Mouse (Mus musculus) hindbrain, embryonic 14.5 days (tissue): ENCODE results near the gene Zfp174. TPM values are rescaled to one million over a fixed set of nuclear protein-coding genes. Genes with fewer than 3 reads are reported as not detected.
"Not testable (repeated sequence)": the region's sequence is repeated elsewhere in the genome, so short reads cannot be mapped to it uniquely, and the experiment has no call there.

Experiments used
- ATAC-seq: fragments of 200-750 bp; cut with Nextera tagmentation; 2 replicates; pipeline ENCODE4 v1.8.0; 2017; ENCODE audit warnings: moderate number of reproducible peaks, mild to moderate bottlenecking, moderate TSS enrichment, moderate library complexity; ENCODE audit not compliant: low FRiP score
- DNase-seq: peaks from one replicate; pipeline ENCODE4 v3.0.0-alpha.2; 2015; ENCODE audit warnings: low spot score
- H3K27ac ChIP-seq: fragments of 300-500 bp; sonication (generic); 2 replicates; pipeline ENCODE4 v1.5.1; 2014; ENCODE audit warnings: mild to moderate bottlenecking, moderate library complexity
- H3K27me3 ChIP-seq: fragments of 300-500 bp; sonication (generic); 2 replicates; pipeline ENCODE4 v1.6.1; 2014; ENCODE audit warnings: mild to moderate bottlenecking, low read length, mixed read lengths; ENCODE audit not compliant: control insufficient read depth, insufficient read depth
- H3K36me3 ChIP-seq: fragments of 300-500 bp; sonication (generic); replicated peaks from 2 replicates; pipeline ENCODE4 v1.6.1; 2014; ENCODE audit not compliant: control insufficient read depth, insufficient read depth
- H3K4me1 ChIP-seq: fragments of 300-500 bp; sonication (generic); replicated peaks from 2 replicates; pipeline ENCODE4 v1.6.1; 2014; ENCODE audit warnings: antibody characterized with exemption, low read length, mixed read lengths; ENCODE audit not compliant: control insufficient read depth, insufficient read depth
- H3K4me2 ChIP-seq: fragments of 300-500 bp; sonication (generic); replicated peaks from 2 replicates; pipeline ENCODE4 v1.6.1; 2014; ENCODE audit warnings: mild to moderate bottlenecking, moderate library complexity
- H3K4me3 ChIP-seq: fragments of 300-500 bp; sonication (generic); replicated peaks from 2 replicates; pipeline ENCODE4 v1.5.1; 2014; ENCODE audit warnings: mild to moderate bottlenecking, low read length
- H3K9ac ChIP-seq: fragments of 300-500 bp; sonication (generic); 2 replicates; pipeline ENCODE4 v1.6.1; 2014
- H3K9me3 ChIP-seq: fragments of 300-500 bp; sonication (generic); 2 replicates; pipeline ENCODE4 v1.6.1; 2016; ENCODE audit warnings: low read length; ENCODE audit not compliant: control insufficient read depth
- WGBS: fragments of 180-500 bp; shearing (Covaris S2); extraction: QIAGEN DNeasy Blood & Tissue Kit; methylation state at CpG from one replicate; pipeline ENCODE4 v1.1.7; 2014; 5-methylcytosine and 5-hydroxymethylcytosine counted together
- polyA plus RNA-seq: library from polyadenylated mRNA; unstranded; fragments of >200 nt; fragmentation: Nextera tagmentation; extraction: Ambion mirVana; gene quantifications from 2 replicates; pipeline ENCODE4 v1.2.1, GENCODE M21; 2014

Gene Zfp174
- 2.9 TPM in 2 replicates for polyA plus RNA-seq

- 4% methylated on average over 38 of the region's 38 CpGs for WGBS
- H3K4me3 ChIP-seq = peak within 1 kb of the TSS; percentile 57
- DNase-seq (peak; percentile 98), ATAC-seq (peak; percentile 99)
- H3K9me3 ChIP-seq = no peaks in the 10 kb centered on the region
- no peaks in the 10 kb centered on the region for H3K36me3 ChIP-seq
- no peaks in the 10 kb centered on the region for H3K27me3 ChIP-seq
- peaks cover 20% of the 10 kb centered on the region for H3K4me1 ChIP-seq
- H3K9ac ChIP-seq = peak within 1 kb of the TSS; percentile 60
- peak within 1 kb of the TSS; percentile 55 for H3K4me2 ChIP-seq
- H3K27ac ChIP-seq = no peak within 1 kb of the TSS
Measured at GRCm38 (mm10) chr16:3846711-3847518, at the start of gene Zfp174. Gene Zfp174, plus strand, starts transcription at chr16:3847268.

DNA sequence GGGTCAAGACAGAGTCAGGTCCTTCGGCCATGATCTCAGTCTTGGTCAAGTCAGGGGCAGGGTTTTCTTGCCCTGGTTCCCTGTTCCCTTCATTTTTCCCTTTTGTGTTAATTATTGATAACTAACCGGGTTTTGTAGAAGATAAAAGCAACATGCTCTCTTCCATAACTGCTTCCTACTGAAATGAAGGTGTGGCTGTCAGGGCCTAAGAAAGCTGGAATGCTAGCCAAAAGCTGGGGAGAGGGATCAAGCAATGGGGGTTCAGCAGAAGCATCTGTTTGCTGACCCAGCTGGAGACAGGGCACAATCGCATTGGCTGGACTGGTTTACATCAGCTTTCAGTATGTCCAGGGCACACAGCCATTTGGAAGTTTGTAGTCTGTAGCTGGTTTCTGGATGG, 38.9 kb upstream of the Zfp174 start:
- Histone ChIP-seq H3K9me3 (no peaks in the 10 kb centered on the region), H3K36me3 (no peaks in the 10 kb centered on the region), H3K27ac (no peak overlapping the region), H3K4me1 (no peaks in the 10 kb centered on the region), H3K27me3 (no peaks in the 10 kb centered on the region), H3K9ac (no peak overlapping the region), H3K4me3 (no peak overlapping the region), H3K4me2 (no peak overlapping the region)
- no peak for ATAC-seq
- 90% methylated on average over 3 of the region's 3 CpGs for WGBS
- DNase-seq = no peak

DNA sequence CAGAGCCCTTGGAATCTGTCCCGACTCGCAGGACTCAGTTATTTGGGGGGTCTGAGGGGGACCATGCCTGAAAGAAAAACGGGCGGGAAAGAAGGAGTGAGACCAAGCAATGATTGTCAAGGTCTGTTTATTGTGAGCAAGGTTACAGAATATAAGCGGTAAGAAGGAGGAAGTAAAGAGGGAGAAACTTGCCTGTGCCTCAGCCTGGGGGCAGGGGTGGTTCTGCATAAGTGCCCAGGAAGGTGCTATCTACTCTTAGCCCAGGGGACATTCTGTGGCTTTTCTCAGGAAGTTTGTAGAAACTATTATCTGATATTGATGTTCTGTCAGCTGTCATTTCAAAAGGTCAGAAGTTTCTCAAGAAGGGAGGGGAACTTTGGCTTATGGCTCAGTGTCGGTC, 32.4 kb upstream of the Zfp174 start:
- not testable (repeated sequence) for H3K4me2 ChIP-seq, H3K27me3 ChIP-seq, H3K4me3 ChIP-seq, H3K9ac ChIP-seq, H3K36me3 ChIP-seq, DNase-seq, H3K9me3 ChIP-seq, H3K27ac ChIP-seq, H3K4me1 ChIP-seq, ATAC-seq
- 85% methylated on average over 6 of the region's 6 CpGs for WGBS

DNA sequence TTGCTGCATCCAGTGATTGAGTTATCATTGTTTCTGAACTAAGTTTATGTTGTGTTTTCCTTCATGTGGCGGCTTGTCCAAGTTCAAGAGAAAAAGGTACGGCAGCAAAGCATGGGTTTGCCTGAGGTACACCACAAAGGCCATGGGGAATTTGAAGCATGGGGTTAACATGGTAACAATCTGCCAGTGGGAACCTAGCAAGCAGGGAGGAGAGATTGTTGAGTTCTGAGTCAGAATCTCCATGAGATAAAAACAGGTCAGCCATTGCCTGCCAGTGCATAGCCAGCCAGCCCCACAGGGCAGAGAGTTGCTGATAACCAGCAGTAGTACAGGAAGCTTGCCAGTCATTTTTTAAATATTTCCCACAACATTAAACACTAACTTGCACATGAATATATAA, 26.9 kb upstream of the Zfp174 start:
- no peaks in the 10 kb centered on the region for H3K4me1 ChIP-seq
- H3K4me3 ChIP-seq = no peak overlapping the region
- no peak for DNase-seq
- H3K9me3 ChIP-seq = no peaks in the 10 kb centered on the region
- WGBS = 96% methylated on average over 2 of the region's 2 CpGs
- no peak overlapping the region for H3K4me2 ChIP-seq
- no peak overlapping the region for H3K27ac ChIP-seq
- no peaks in the 10 kb centered on the region for H3K27me3 ChIP-seq
- ATAC-seq = no peak
- H3K9ac ChIP-seq = no peak overlapping the region
- H3K36me3 ChIP-seq = no peaks in the 10 kb centered on the region

DNA sequence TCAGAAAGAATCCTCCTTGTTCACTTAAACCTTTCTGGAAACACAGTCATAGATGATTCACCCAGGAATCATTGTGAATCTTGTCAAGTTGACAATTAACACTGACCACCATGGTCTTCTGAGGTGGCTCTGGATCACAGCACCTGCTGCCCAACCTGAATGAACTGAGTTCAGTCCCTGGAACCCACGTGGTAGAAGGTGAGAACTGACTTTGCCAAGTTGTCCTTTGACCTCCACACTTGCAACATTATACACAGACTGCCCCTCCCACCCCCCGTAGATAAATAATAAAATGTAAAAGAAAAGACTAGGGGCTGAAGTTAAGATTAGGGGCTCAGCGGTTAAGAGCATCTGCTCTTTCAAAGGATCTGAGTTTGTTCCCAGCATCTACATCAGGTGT, 19.0 kb upstream of the Zfp174 start:
- no peaks in the 10 kb centered on the region for H3K36me3 ChIP-seq
- no peak overlapping the region for H3K4me3 ChIP-seq
- no peaks in the 10 kb centered on the region for H3K4me1 ChIP-seq
- no peaks in the 10 kb centered on the region for H3K27me3 ChIP-seq
- 60% methylated on average over 3 of the region's 3 CpGs for WGBS
- H3K27ac ChIP-seq = no peak overlapping the region
- H3K4me2 ChIP-seq = no peak overlapping the region
- ATAC-seq (no peak), DNase-seq (no peak)
- no peak overlapping the region for H3K9ac ChIP-seq
- no peaks in the 10 kb centered on the region for H3K9me3 ChIP-seq

- DNase-seq = no peak
- H3K9me3 ChIP-seq = no peaks in the 10 kb centered on the region
- no peak for ATAC-seq
- no peak overlapping the region for H3K9ac ChIP-seq
- H3K4me3 ChIP-seq = no peak overlapping the region
- H3K27ac ChIP-seq = no peak overlapping the region
- H3K27me3 ChIP-seq = no peaks in the 10 kb centered on the region
- 81% methylated on average over 2 of the region's 2 CpGs for WGBS
- H3K4me2 ChIP-seq = no peak overlapping the region
- no peaks in the 10 kb centered on the region for H3K36me3 ChIP-seq
- H3K4me1 ChIP-seq = no peaks in the 10 kb centered on the region
Measured at GRCm38 (mm10) chr16:3829727-3830126, 17.3 kb upstream of the Zfp174 start.

DNA sequence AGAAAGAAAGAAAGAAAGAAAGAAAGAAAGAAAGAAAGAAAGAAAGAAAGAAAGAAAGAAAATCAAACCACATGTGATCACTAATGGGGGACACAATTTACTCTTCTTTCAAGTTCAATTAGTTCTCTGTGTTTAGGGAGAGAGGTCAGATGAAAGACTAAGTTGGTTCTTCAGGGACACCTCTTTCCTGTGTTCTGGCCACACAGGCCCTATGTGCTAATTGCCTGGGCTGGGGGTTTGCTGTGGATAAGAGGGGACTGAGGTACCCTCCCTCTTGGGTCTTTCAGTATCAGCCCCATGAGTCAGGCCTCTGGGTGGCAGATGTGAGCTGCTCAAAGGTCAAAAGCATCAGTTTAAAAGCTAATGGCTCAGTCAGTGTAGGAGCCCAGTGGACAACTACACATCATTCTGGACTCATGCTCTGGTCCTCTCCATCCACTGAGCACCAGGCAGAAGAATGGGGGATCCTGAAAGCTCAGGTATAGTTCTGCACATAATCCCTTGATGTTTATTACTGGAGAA, 16.4 kb upstream of the Zfp174 start, which contains the start of gene Olfr15:
Gene Olfr15 (plus strand): TSS at position 291 of the 522 bp plus-strand sequence.
- Histone ChIP-seq H3K27ac (no peak within 1 kb of the TSS), H3K9ac (no peak within 1 kb of the TSS), H3K9me3 (no peaks in the 10 kb centered on the region), H3K27me3 (no peaks in the 10 kb centered on the region), H3K4me1 (no peaks in the 10 kb centered on the region), H3K4me3 (no peak within 1 kb of the TSS), H3K4me2 (no peak within 1 kb of the TSS), H3K36me3 (no peaks in the 10 kb centered on the region)
- ATAC-seq (no peak), DNase-seq (no peak)

DNA sequence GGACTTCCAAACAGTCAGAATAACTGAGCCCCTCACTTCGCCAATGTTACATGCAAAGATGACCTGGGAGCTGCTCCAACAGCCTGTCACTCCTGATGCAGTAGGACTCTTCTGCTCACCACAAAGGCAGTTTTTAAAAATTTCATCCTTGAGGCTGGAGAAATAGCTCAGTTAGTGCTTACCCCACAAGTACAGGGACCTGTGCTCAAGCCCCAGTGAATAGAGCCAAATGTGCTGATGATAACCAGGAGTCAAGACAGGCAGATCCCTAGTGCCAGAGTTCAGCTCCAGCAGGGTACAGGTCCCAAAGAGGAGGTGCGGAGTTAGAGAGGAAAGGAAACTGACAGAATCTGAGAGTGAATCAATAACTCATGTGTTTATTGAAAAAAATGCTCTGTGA, 11.6 kb upstream of the Zfp174 start:
- H3K4me3 ChIP-seq = no peak overlapping the region
- no peaks in the 10 kb centered on the region for H3K36me3 ChIP-seq
- no peaks in the 10 kb centered on the region for H3K9me3 ChIP-seq
- WGBS = 82% methylated on average over 2 of the region's 2 CpGs
- H3K27ac ChIP-seq = no peak overlapping the region
- no peaks in the 10 kb centered on the region for H3K27me3 ChIP-seq
- DNase-seq = no peak
- ATAC-seq = no peak
- H3K9ac ChIP-seq = no peak overlapping the region
- no peak overlapping the region for H3K4me2 ChIP-seq
- no peaks in the 10 kb centered on the region for H3K4me1 ChIP-seq

- Histone ChIP-seq H3K4me1 (no peaks in the 10 kb centered on the region), H3K9me3 (no peaks in the 10 kb centered on the region), H3K4me3 (no peak overlapping the region), H3K4me2 (no peak overlapping the region), H3K9ac (no peak overlapping the region), H3K27ac (no peak overlapping the region), H3K27me3 (no peaks in the 10 kb centered on the region), H3K36me3 (no peaks in the 10 kb centered on the region)
- no peak for ATAC-seq
- no peak for DNase-seq
- 62% methylated on average over 17 of the region's 17 CpGs for WGBS
Measured at GRCm38 (mm10) chr16:3839157-3839885, 7.7 kb upstream of the Zfp174 start.
